Mouse (Mus musculus) heart, postnatal 0 days (tissue): ENCODE results near the gene Arhgef15. TPM values are rescaled to one million over a fixed set of nuclear protein-coding genes. Genes with fewer than 3 reads are reported as not detected.

Source experiments
- ATAC-seq: fragments of 200-750 bp; cut with Nextera tagmentation; 2 replicates; pipeline ENCODE4 v1.8.0; 2017; ENCODE audit warnings: low read depth, moderate number of reproducible peaks, moderate library complexity; ENCODE audit not compliant: insufficient read depth
- DNase-seq: peaks from one replicate; pipeline ENCODE4 v3.0.0-alpha.2; 2016; ENCODE audit warnings: low spot score
- H3K27ac ChIP-seq: fragments of 300-500 bp; sonication (generic); 2 replicates; pipeline ENCODE4 v1.5.1; 2014; ENCODE audit warnings: low read depth, mild to moderate bottlenecking
- H3K27me3 ChIP-seq: fragments of 300-500 bp; sonication (generic); 2 replicates; pipeline ENCODE4 v1.6.1; 2014; ENCODE audit warnings: low read length, mixed read lengths; ENCODE audit not compliant: control insufficient read depth, insufficient read depth
- H3K36me3 ChIP-seq: fragments of 300-500 bp; sonication (generic); replicated peaks from 2 replicates; pipeline ENCODE4 v1.6.1; 2014; ENCODE audit warnings: low read length, mixed read lengths; ENCODE audit not compliant: control insufficient read depth, insufficient read depth
- H3K4me1 ChIP-seq: fragments of 300-500 bp; sonication (generic); 2 replicates; pipeline ENCODE4 v1.6.1; 2014; ENCODE audit warnings: antibody characterized with exemption; ENCODE audit not compliant: control insufficient read depth, insufficient read depth
- H3K4me2 ChIP-seq: fragments of 300-500 bp; sonication (generic); 2 replicates; pipeline ENCODE4 v1.6.1; 2014; ENCODE audit warnings: low read depth, mild to moderate bottlenecking, low read length, moderate library complexity
- H3K4me3 ChIP-seq: fragments of 300-500 bp; sonication (generic); 2 replicates; pipeline ENCODE4 v1.5.1; 2014; ENCODE audit warnings: low read depth, low read length
- H3K9ac ChIP-seq: fragments of 300-500 bp; sonication (generic); replicated peaks from 2 replicates; pipeline ENCODE4 v1.6.1; 2014; ENCODE audit warnings: low read depth, low read length, mixed read lengths
- H3K9me3 ChIP-seq: fragments of 300-500 bp; sonication (generic); replicated peaks from 2 replicates; pipeline ENCODE4 v1.6.1; 2016; ENCODE audit warnings: low read length; ENCODE audit not compliant: control insufficient read depth
- CTCF ChIP-seq: IDR thresholded peaks from 2 replicates; pipeline ENCODE4 v1.5.1; 2016; ENCODE audit warnings: antibody characterized with exemption, control low read depth, low read depth
- EP300 ChIP-seq: IDR thresholded peaks from 2 replicates; pipeline ENCODE4 v1.6.1; 2016; ENCODE audit warnings: antibody characterized with exemption, low read depth
- WGBS: fragments of 180-500 bp; shearing (Covaris S2); extraction: QIAGEN DNeasy Blood & Tissue Kit; methylation state at CpG from one replicate; pipeline ENCODE4 v1.1.7; 2014; 5-methylcytosine and 5-hydroxymethylcytosine counted together
- polyA plus RNA-seq: library from polyadenylated mRNA; unstranded; fragments of >200 nt; fragmentation: Nextera tagmentation; extraction: Ambion mirVana; gene quantifications from 2 replicates; pipeline ENCODE4 v1.2.1, GENCODE M21; 2015
- total RNA-seq: library from RNA; depleted of rRNA; stranded (reverse); fragments of >200 nt; gene quantifications from 2 replicates; pipeline ENCODE4 v1.2.3, GENCODE M21; 2014; ENCODE audit warnings: low replicate concordance

The Arhgef15 gene
- total and polyA plus RNA-seq, 2 experiments from 2014 or later = 11.6 to 19.8 TPM

DNA sequence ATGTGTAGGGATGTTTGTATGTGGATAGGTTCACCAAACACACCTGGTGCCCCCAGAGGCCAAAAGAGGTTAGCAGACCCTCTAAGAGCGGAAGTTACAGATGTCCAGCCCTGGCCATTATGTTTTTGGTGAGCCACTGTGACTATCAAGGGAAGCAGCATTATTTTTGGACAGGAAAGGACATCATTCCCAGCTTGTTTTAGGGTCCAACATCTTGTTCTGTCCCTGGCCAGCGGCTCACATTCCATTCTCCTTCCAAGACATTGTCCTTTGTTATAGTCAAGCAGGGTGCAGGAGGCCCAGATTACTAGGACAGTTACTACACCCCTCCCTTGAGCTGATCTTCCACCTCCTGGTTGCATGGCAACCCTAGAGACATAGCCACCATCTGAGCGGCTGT, 50.0 kb downstream of the Arhgef15 start:
- no peak for ATAC-seq
- no peak overlapping the region for H3K4me2 ChIP-seq
- no peak overlapping the region for H3K9ac ChIP-seq
- no peaks in the 10 kb centered on the region for H3K9me3 ChIP-seq
- H3K4me1 ChIP-seq = peaks cover 16% of the 10 kb centered on the region; the same call in 1 of the 2 replicates
- peak overlapping the region; percentile 11; the same call in 1 of the 2 replicates for H3K27ac ChIP-seq
- no peaks in the 10 kb centered on the region for H3K27me3 ChIP-seq
- no peak overlapping the region for H3K4me3 ChIP-seq
- TF ChIP-seq EP300 = no peak
- WGBS = 69% methylated on average over 3 of the region's 3 CpGs
- no peak for DNase-seq
- H3K36me3 ChIP-seq = peaks cover 31% of the 10 kb centered on the region

DNA sequence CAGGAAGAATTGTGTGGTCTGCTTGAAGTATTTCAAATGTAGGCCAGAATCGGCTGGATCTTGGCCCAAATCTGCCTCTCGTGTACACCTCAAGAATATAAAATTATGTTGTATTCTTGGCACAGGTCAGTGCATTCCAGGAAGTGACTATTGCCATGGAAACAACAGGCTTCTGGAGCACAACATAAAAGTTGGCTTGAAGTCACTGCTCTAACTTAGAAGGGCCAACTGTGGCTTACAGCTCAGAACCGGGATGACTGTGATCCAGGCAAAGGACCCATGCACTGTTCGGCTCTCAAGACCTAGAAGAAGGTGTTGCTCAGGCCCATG, 50.9 kb downstream of the Arhgef15 start:
- peak overlapping the region; percentile 11; the same call in 1 of the 2 replicates for H3K27ac ChIP-seq
- TF ChIP-seq EP300 (no peak), CTCF (no peak)
- no peaks in the 10 kb centered on the region for H3K9me3 ChIP-seq
- 61% methylated on average over 4 of the region's 4 CpGs for WGBS
- H3K4me1 ChIP-seq = peaks cover 17% of the 10 kb centered on the region; the same call in 1 of the 2 replicates
- no peaks in the 10 kb centered on the region for H3K27me3 ChIP-seq
- no peak overlapping the region; the same call in 1 of the 2 replicates for H3K9ac ChIP-seq
- peaks cover 31% of the 10 kb centered on the region for H3K36me3 ChIP-seq
- peak; percentile 57 for DNase-seq
- no peak for ATAC-seq
- no peak overlapping the region for H3K4me2 ChIP-seq
- H3K4me3 ChIP-seq = no peak overlapping the region

DNA sequence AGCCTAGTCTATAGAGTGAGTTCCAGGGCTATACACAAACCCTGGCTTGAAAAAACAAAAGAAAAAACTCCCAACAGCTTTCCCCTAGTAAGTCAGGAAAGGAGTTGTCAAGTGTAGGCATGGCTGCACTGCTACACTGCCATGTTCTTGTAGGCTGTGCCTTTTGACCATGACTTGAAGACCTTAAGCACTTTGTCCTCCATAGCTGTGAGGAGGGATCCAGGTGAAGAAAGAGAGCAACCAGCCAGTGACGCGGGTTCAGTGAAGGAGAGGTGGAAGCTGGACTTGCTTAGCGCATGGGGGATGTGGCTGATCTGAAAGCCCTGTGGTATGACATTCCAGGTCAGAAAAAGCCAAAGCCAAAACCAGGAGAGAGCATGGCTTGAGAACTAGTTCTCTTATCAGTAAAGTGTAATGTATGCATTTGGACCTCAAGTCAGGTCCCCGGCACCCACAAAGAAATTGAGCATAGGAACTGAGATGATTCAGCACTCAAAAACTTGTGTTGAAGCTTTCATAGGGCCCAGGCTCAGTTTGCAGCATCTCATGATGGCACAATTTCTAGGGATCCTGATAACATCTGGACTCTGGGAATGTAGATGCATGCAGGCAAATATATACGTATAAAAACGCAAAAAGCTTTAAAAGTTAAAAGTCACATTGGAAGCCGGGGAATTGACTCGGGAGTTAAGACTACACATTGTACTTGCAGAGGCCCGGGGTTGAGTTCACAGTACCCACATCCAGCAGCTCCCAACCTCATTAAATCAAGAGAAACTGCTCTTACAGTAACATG, 51.4 kb downstream of the Arhgef15 start:
- H3K36me3 ChIP-seq = peaks cover 31% of the 10 kb centered on the region
- no peaks in the 10 kb centered on the region for H3K27me3 ChIP-seq
- peaks cover 17% of the 10 kb centered on the region; the same call in 1 of the 2 replicates for H3K4me1 ChIP-seq
- TF ChIP-seq CTCF = no peak
- no peak for TF ChIP-seq EP300
- no peaks in the 10 kb centered on the region for H3K9me3 ChIP-seq
- no peak overlapping the region for H3K4me3 ChIP-seq
- no peak overlapping the region for H3K27ac ChIP-seq
- H3K4me2 ChIP-seq = no peak overlapping the region
- no peak overlapping the region for H3K9ac ChIP-seq
- 84% methylated on average over 9 of the region's 9 CpGs for WGBS
- ATAC-seq (no peak), DNase-seq (no peak)

DNA sequence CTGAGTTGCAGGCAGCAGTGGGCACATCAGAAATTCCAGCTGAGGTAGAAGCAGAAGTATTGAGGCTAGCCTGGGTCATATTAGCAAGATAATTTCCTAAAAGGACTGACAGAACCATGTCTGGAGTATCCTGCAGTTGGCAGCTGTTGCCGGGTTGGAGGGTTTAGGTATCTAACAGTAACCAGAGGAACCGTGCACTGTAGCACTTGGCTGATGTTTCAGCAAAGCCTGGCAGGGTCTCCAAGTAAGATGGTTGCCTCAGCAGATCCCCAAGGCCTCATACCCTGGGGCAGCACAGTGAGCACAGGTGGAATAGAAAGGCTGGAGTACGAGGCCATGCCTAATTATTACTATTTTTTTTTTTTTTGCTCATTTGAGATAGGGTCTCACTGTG, 52.1 kb downstream of the Arhgef15 start:
- Histone ChIP-seq H3K4me3 (no peak overlapping the region), H3K4me2 (no peak overlapping the region), H3K9ac (no peak overlapping the region), H3K27ac (no peak overlapping the region), H3K9me3 (no peaks in the 10 kb centered on the region), H3K4me1 (peaks cover 17% of the 10 kb centered on the region; the same call in 1 of the 2 replicates), H3K27me3 (no peaks in the 10 kb centered on the region), H3K36me3 (peaks cover 31% of the 10 kb centered on the region)
- no peak for DNase-seq
- no peak for ATAC-seq
- TF ChIP-seq EP300 = no peak
- TF ChIP-seq CTCF = no peak
- 79% methylated on average over 3 of the region's 3 CpGs for WGBS

DNA sequence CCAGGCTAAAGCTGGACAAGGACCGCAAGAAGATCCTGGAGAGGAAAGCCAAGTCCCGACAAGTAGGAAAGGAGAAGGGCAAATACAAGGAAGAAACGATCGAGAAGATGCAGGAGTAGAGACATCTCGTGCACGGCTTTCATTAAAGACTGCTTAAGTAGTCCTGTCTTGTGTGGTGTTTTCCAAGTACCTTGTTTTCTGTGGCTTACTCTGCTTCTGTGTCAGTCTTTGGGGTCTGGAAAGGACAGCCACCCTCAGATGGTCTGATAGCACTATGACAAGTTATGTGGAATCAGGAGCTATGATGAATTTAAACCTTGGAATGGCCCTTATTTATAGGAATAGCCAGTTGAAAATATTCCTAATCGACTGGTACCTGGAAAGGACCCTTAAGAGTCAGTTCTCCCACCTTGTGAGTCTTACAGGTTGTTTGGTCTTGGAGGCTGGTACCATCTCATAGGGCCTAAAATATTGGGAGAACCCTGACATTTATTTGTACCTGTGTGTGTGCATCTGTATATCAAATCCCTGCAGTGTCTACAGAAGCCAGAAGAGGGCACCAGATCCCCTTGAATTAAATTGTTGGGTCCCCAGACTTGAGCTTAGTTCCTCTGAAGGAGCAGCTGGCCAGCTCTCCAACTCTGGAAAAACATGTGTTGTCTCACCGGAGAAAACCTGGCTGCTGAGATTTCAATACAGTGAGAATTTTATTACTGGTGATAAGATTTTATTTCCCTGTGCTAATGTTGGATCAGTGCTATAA, 52.7 kb downstream of the Arhgef15 start:
- WGBS = 74% methylated on average over 8 of the region's 8 CpGs
- no peak for ATAC-seq
- H3K9me3 ChIP-seq = no peaks in the 10 kb centered on the region

More for the DNA sequence above, 52.7 kb downstream of the Arhgef15 start:
- peaks cover 16% of the 10 kb centered on the region; the same call in 1 of the 2 replicates for H3K4me1 ChIP-seq
- no peak overlapping the region for H3K4me2 ChIP-seq
- no peak overlapping the region for H3K27ac ChIP-seq
- H3K9ac ChIP-seq = no peak overlapping the region
- H3K36me3 ChIP-seq = peaks cover 31% of the 10 kb centered on the region
- no peaks in the 10 kb centered on the region for H3K27me3 ChIP-seq
- DNase-seq = peak; percentile 53
- no peak overlapping the region for H3K4me3 ChIP-seq
- TF ChIP-seq EP300 = no peak
- peak; percentile 82 for TF ChIP-seq CTCF
